Mouse (Mus musculus) adrenal gland, adult 18-20 months (tissue): ENCODE measurements around the gene Dlx1. TPM values are rescaled to one million over a fixed set of nuclear protein-coding genes. Genes with fewer than 3 reads are reported as not detected.

Source experiments
- DNase-seq, 2 experiments: peaks; one replicate each; pipeline ENCODE4 v3.0.0; 2021 to 2022; ENCODE audit warnings: low spot score in 2 of 2
- total RNA-seq, 2 experiments: library from RNA; stranded (reverse); gene quantifications; 1 replicate in 1 of 2; 2 replicates in 1 of 2; pipeline ENCODE4 v1.2.3; 2021

Gene Dlx1
- total RNA-seq, 2 experiments from 2014 or later, result 0.17 to 0.29 TPM

- no peak for DNase-seq
Observed at GRCm38 (mm10) chr2:71545401-71545881, 17.5 kb downstream of the Dlx1 start.

- DNase-seq, result no peak
Observed at GRCm38 (mm10) chr2:71545882-71546639, 18.1 kb downstream of the Dlx1 start.

GRCm38 (mm10) chr2:71546640-71547071 lies 18.7 kb downstream of the Dlx1 start, which contains the start of gene Dlx2:
TSS of gene Dlx2 (minus strand) at chr2:71546754.
- DNase-seq, result no peak

- peak; percentile 71 to 80 for DNase-seq
Observed at GRCm38 (mm10) chr2:71547829-71548228, 19.9 kb downstream of the Dlx1 start.

GRCm38 (mm10) chr2:71550330-71550729 lies 22.4 kb downstream of the Dlx1 start:
- no peak for DNase-seq

GRCm38 (mm10) chr2:71551704-71552103 lies 23.8 kb downstream of the Dlx1 start:
- DNase-seq, result no peak

DNA sequence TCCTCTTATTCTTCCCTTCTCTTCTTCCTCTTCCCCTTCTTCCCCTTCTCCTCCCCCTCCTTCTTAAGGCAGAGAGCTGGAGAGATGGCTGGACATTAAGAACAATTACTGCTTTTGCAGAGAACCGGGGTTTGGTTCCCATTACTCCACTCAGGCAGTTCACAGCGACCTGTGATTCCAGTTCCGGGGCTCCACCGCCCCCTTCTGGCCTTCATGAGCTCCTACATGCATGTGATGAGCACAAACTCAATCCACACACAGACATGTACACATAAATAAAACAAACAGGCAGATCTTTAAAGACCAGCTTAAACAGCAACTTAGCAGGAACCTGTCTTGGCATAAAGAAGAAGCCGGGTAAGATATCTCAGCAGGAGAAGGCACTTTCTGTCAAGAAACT lies 28.2 kb downstream of the Dlx1 start:
- DNase-seq, result no peak

DNA sequence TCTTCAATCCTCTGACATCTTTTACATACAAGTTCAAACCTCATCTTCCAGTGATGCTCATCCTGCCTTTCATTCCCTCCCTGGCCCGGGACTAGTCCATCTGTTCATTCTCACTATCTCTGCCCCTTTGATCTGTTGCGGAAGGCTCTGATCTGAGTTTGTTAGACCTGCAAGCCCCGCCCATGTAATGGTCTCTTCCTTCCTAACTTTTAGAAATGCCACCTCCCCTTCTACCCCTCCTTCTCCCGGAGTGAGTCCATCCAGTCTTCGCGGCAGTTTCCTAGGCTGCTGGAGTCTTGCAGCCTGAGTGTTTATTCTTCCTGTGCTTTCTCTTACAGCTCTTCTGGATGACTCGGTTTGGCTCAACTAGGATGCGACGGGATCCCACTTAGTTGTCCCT lies 38.6 kb downstream of the Dlx1 start:
- no peak for DNase-seq

DNA sequence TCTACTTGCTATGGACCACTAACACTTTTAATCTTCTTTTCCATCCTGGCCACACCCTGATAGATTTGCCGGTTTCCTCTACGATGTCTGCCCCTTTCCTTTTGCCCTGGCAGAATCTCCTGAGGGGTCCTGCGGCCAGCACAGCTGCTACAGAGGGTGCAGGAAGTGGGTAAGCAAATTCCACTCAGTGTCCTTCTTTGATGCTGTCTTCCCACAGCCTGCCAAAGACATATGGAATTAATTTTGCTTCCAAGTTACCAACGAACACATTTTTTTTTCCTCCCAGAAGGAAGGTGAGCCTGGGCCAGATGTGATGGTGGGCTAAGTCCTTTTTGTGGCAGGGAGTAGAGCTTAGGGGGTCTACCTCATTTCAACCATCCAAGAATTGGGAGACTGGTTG lies 45.8 kb downstream of the Dlx1 start:
- no peak for DNase-seq

- no peak for DNase-seq
Observed at GRCm38 (mm10) chr2:71577059-71577458, 49.1 kb downstream of the Dlx1 start.

- DNase-seq, result peak; percentile 59 to 69
Observed at GRCm38 (mm10) chr2:71580632-71581466, 52.9 kb downstream of the Dlx1 start.

- DNase-seq, result no peak
Observed at GRCm38 (mm10) chr2:71581488-71581887, 53.6 kb downstream of the Dlx1 start.

Other genes starting within 250 kb of the Dlx1 start
- gene Slc25a12, start 160.4 kb upstream of the Dlx1 start, total RNA-seq, result 10 to 100 TPM; 43.0 to 78.8 TPM
- gene Hat1, start 139.2 kb upstream of the Dlx1 start, total RNA-seq, result 10 to 100 TPM; 22.2 to 26.9 TPM
- 10 to 100 TPM; 29.4 to 32.1 TPM for gene Metap1d, start 74.8 kb upstream of the Dlx1 start, total RNA-seq
- under 1 TPM; 0.50 to 0.54 TPM for gene Dlx2, start 18.6 kb downstream of the Dlx1 start, total RNA-seq
- gene Itga6, start 217.5 kb downstream of the Dlx1 start, total RNA-seq, result 100 to 1,000 TPM; 104 to 133 TPM